Mouse (Mus musculus): ENCODE results near the gene Cd83.

GRCm38 (mm10) chr13:43813431-43813830 lies 28.9 kb downstream of the Cd83 start:
- TF ChIP-seq CTCF (IDR thresholded peaks at IDR 0.05; ENCODE audit: low read depth, low read length) (no peak), POLR2A (IDR thresholded peaks at IDR 0.05; ENCODE audit: extremely low read depth, insufficient read depth, low read length) (no peak)

Data from liver, adult 2 months (tissue).